ENCODE assay signal across 36 mouse cellular contexts in genomic region chr7:105272426-105272825, GRCm38 (mm10). TPM values are rescaled to one million over a fixed set of nuclear protein-coding genes. Genes with fewer than 3 reads are reported as not detected.
DNase-seq lines count a peak whose midpoint lies in the region; ATAC-seq and TF ChIP-seq lines count a peak whose summit lies in the region.
"Had no signal": no experiment of that assay in that cellular context is flagged by ENCODE, and none has a peak within 500 bp of the region (broad histone marks: within the 10 kb centered on the region; RNA-seq: fewer than 3 reads in every experiment).

No protein-coding gene starts in this region.

- no peak overlapping the region for H3K4me3 ChIP-seq in forebrain, embryonic 13.5 days
- no peak overlapping the region for H3K4me3 ChIP-seq in forebrain, embryonic 11.5 days (ENCODE audit: low read depth, low read length)
- no peak overlapping the region for H3K4me3 ChIP-seq in hindbrain, embryonic 11.5 days (ENCODE audit: low read depth, low read length)
- H3K4me3 ChIP-seq in hindbrain, embryonic 10.5 days = no peak overlapping the region
- H3K4me3 ChIP-seq in midbrain, postnatal 0 days (ENCODE audit: low read depth, low read length) = no peak overlapping the region
- no peak overlapping the region for H3K4me3 ChIP-seq in midbrain, embryonic 10.5 days
- H3K4me3 ChIP-seq: embryonic facial prominence, embryonic 12.5 days; heart, embryonic 10.5 days; heart, embryonic 15.5 days; limb, embryonic 10.5 days; limb, embryonic 15.5 days; liver, embryonic 13.5 days; megakaryocyte, embryonic 14.5 days; stomach, embryonic 15.5 days had no signal

- no peak overlapping the region for H3K4me2 ChIP-seq in forebrain, embryonic 13.5 days
- no peak overlapping the region for H3K4me2 ChIP-seq in forebrain, embryonic 11.5 days (ENCODE audit: low read depth, low read length, severe bottlenecking)
- H3K4me2 ChIP-seq in hindbrain, embryonic 11.5 days (replicated peaks; ENCODE audit: low read depth, low read length) = no peak overlapping the region
- H3K4me2 ChIP-seq in midbrain, postnatal 0 days (ENCODE audit: low read depth, low read length, poor library complexity, severe bottlenecking) = no peak overlapping the region
- H3K4me2 ChIP-seq: embryonic facial prominence, embryonic 12.5 days; heart, embryonic 15.5 days; limb, embryonic 15.5 days; liver, embryonic 13.5 days; stomach, embryonic 15.5 days had no signal

- H3K27ac ChIP-seq in forebrain, embryonic 13.5 days = no peak overlapping the region
- no peak overlapping the region for H3K27ac ChIP-seq in forebrain, embryonic 11.5 days (ENCODE audit: low read depth, low read length)
- H3K27ac ChIP-seq in hindbrain, embryonic 11.5 days (ENCODE audit: low read depth, low read length) = no peak overlapping the region
- H3K27ac ChIP-seq in hindbrain, embryonic 10.5 days = no peak overlapping the region
- H3K27ac ChIP-seq in midbrain, postnatal 0 days (ENCODE audit: low read depth, low read length) = no peak overlapping the region
- H3K27ac ChIP-seq in midbrain, embryonic 10.5 days (replicated peaks) = no peak overlapping the region
- H3K27ac ChIP-seq: embryonic facial prominence, embryonic 12.5 days; heart, embryonic 10.5 days; heart, embryonic 15.5 days; limb, embryonic 10.5 days; limb, embryonic 15.5 days; liver, embryonic 13.5 days; stomach, embryonic 15.5 days had no signal

- no peak for TF ChIP-seq CTCF in midbrain, postnatal 0 days (IDR thresholded peaks at IDR 0.05)

- no peaks in the 10 kb centered on the region for H3K4me1 ChIP-seq in forebrain, embryonic 13.5 days
- H3K4me1 ChIP-seq in forebrain, embryonic 11.5 days (replicated peaks; ENCODE audit: control insufficient read depth, insufficient read depth, low read length) = no peaks in the 10 kb centered on the region
- no peaks in the 10 kb centered on the region for H3K4me1 ChIP-seq in hindbrain, embryonic 11.5 days (replicated peaks; ENCODE audit: control insufficient read depth, insufficient read depth, low read length)
- no peaks in the 10 kb centered on the region for H3K4me1 ChIP-seq in hindbrain, embryonic 10.5 days (replicated peaks)
- no peaks in the 10 kb centered on the region for H3K4me1 ChIP-seq in midbrain, postnatal 0 days (ENCODE audit: insufficient read depth, low read length)
- H3K4me1 ChIP-seq in midbrain, embryonic 10.5 days = no peaks in the 10 kb centered on the region
- H3K4me1 ChIP-seq: embryonic facial prominence, embryonic 12.5 days; heart, embryonic 10.5 days; heart, embryonic 15.5 days; limb, embryonic 10.5 days; limb, embryonic 15.5 days; liver, embryonic 13.5 days; megakaryocyte, embryonic 14.5 days; stomach, embryonic 15.5 days had no signal

- H3K9ac ChIP-seq in forebrain, embryonic 13.5 days = no peak overlapping the region
- no peak overlapping the region for H3K9ac ChIP-seq in forebrain, embryonic 11.5 days (ENCODE audit: low read length)
- no peak overlapping the region for H3K9ac ChIP-seq in hindbrain, embryonic 11.5 days (ENCODE audit: low read depth, low read length)
- H3K9ac ChIP-seq in midbrain, postnatal 0 days (replicated peaks; ENCODE audit: low read length, poor library complexity, severe bottlenecking) = no peak overlapping the region
- H3K9ac ChIP-seq: embryonic facial prominence, embryonic 12.5 days; heart, embryonic 15.5 days; limb, embryonic 15.5 days; liver, embryonic 13.5 days; stomach, embryonic 15.5 days had no signal

- DNase-seq in forebrain, embryonic 11.5 days (ENCODE audit: low spot score) = no peak
- DNase-seq in hindbrain, embryonic 11.5 days (ENCODE audit: low spot score) = no peak
- DNase-seq in hindbrain, embryonic 10.5 days (ENCODE audit: low spot score) = no peak
- peak; percentile 24 for DNase-seq in midbrain, postnatal 0 days (ENCODE audit: low spot score)
- no peak for DNase-seq in midbrain, embryonic 10.5 days (ENCODE audit: low spot score)
- DNase-seq in right cerebral cortex, postnatal 4 days = no peak
- DNase-seq: adrenal gland, adult 8-10 months; cerebellum, adult 8-10 months; cerebellum, postnatal 25 days; gastrocnemius, postnatal 10 days; kidney, adult 9 months; kidney, postnatal 14 days; layer of hippocampus, adult 9-11 months; liver, embryonic 13.5 days; lung, adult 18-20 months; lung, postnatal 4 days; retina, postnatal 1 day; right cerebral cortex, postnatal 14 days; thymus, postnatal 14 days had no signal

- ATAC-seq in forebrain, embryonic 13.5 days = peak; percentile 51
- ATAC-seq in forebrain, embryonic 11.5 days (replicated peaks; ENCODE audit: low FRiP score) = no peak
- ATAC-seq in hindbrain, embryonic 11.5 days (ENCODE audit: low FRiP score) = 0 out of 2 replicates have a peak, but pooled peaks have one; percentile 25
- ATAC-seq in midbrain, postnatal 0 days (ENCODE audit: low FRiP score) = no peak
- ATAC-seq: intestine, postnatal 0 days; lung, postnatal 0 days had no signal

- H3K36me3 ChIP-seq in forebrain, embryonic 13.5 days (ENCODE audit: poor library complexity, severe bottlenecking) = no peaks in the 10 kb centered on the region
- no peaks in the 10 kb centered on the region for H3K36me3 ChIP-seq in forebrain, embryonic 11.5 days (ENCODE audit: control insufficient read depth, insufficient read depth, low read length)
- no peaks in the 10 kb centered on the region for H3K36me3 ChIP-seq in hindbrain, embryonic 11.5 days (ENCODE audit: control insufficient read depth, insufficient read depth, low read length)
- H3K36me3 ChIP-seq in hindbrain, embryonic 10.5 days = no peaks in the 10 kb centered on the region
- no peaks in the 10 kb centered on the region for H3K36me3 ChIP-seq in midbrain, postnatal 0 days (ENCODE audit: insufficient read depth, low read length)
- no peaks in the 10 kb centered on the region for H3K36me3 ChIP-seq in midbrain, embryonic 10.5 days
- H3K36me3 ChIP-seq: embryonic facial prominence, embryonic 12.5 days; G1E; heart, embryonic 10.5 days; heart, embryonic 15.5 days; limb, embryonic 10.5 days; limb, embryonic 15.5 days; liver, embryonic 13.5 days; stomach, embryonic 15.5 days had no signal

- H3K27me3 ChIP-seq in forebrain, embryonic 13.5 days = no peaks in the 10 kb centered on the region
- H3K27me3 ChIP-seq in forebrain, embryonic 11.5 days (ENCODE audit: control insufficient read depth, insufficient read depth, low read length) = no peaks in the 10 kb centered on the region
- no peaks in the 10 kb centered on the region for H3K27me3 ChIP-seq in hindbrain, embryonic 11.5 days (ENCODE audit: control insufficient read depth, insufficient read depth, low read length)
- H3K27me3 ChIP-seq in hindbrain, embryonic 10.5 days (ENCODE audit: insufficient read depth, poor library complexity, severe bottlenecking) = no peaks in the 10 kb centered on the region
- no peaks in the 10 kb centered on the region for H3K27me3 ChIP-seq in midbrain, postnatal 0 days (ENCODE audit: insufficient read depth, low read length)
- H3K27me3 ChIP-seq in midbrain, embryonic 10.5 days (ENCODE audit: low read depth, poor library complexity, severe bottlenecking) = no peaks in the 10 kb centered on the region
- H3K27me3 ChIP-seq: embryonic facial prominence, embryonic 12.5 days; heart, embryonic 15.5 days; limb, embryonic 15.5 days; liver, embryonic 13.5 days; megakaryocyte, embryonic 14.5 days; stomach, embryonic 15.5 days had no signal

- WGBS in forebrain, embryonic 13.5 days = 71% methylated on average over 7 of the region's 7 CpGs
- 70% methylated on average over 7 of the region's 7 CpGs for WGBS in forebrain, embryonic 11.5 days
- WGBS in hindbrain, embryonic 11.5 days = 72% methylated on average over 7 of the region's 7 CpGs
- WGBS in hindbrain, embryonic 10.5 days = 80% methylated on average over 7 of the region's 7 CpGs
- 63% methylated on average over 7 of the region's 7 CpGs for WGBS in midbrain, postnatal 0 days
- WGBS in midbrain, embryonic 10.5 days = 66% methylated on average over 7 of the region's 7 CpGs

- H3K9me3 ChIP-seq in forebrain, embryonic 13.5 days (replicated peaks) = no peaks in the 10 kb centered on the region
- H3K9me3 ChIP-seq in forebrain, embryonic 11.5 days (ENCODE audit: control insufficient read depth, low read length) = no peaks in the 10 kb centered on the region
- H3K9me3 ChIP-seq in hindbrain, embryonic 11.5 days (ENCODE audit: control insufficient read depth, low read length) = no peaks in the 10 kb centered on the region
- no peaks in the 10 kb centered on the region for H3K9me3 ChIP-seq in hindbrain, embryonic 10.5 days
- H3K9me3 ChIP-seq in midbrain, postnatal 0 days (ENCODE audit: low read length) = no peaks in the 10 kb centered on the region
- H3K9me3 ChIP-seq in midbrain, embryonic 10.5 days (replicated peaks) = no peaks in the 10 kb centered on the region
- H3K9me3 ChIP-seq: embryonic facial prominence, embryonic 12.5 days; G1E; heart, embryonic 10.5 days; heart, embryonic 15.5 days; limb, embryonic 10.5 days; limb, embryonic 15.5 days; megakaryocyte, embryonic 14.5 days; stomach, embryonic 15.5 days had no signal

RNA-seq across cellular contexts. Expression of gene Olfr688, which starts 15.5 kb away (rescaled TPM):
- not detected in 2 replicates for polyA plus RNA-seq in forebrain, embryonic 13.5 days (2015; fragmentation: Nextera tagmentation; extraction: Ambion mirVana)
- not detected in 2 replicates for polyA plus RNA-seq in forebrain, embryonic 11.5 days (2014; fragmentation: Nextera tagmentation; extraction: Ambion mirVana)
- not detected in 2 replicates for polyA plus RNA-seq in hindbrain, embryonic 11.5 days (2014; fragmentation: Nextera tagmentation; extraction: Ambion mirVana)
- not detected in 2 replicates for polyA plus RNA-seq in hindbrain, embryonic 10.5 days (2016; fragmentation: Nextera tagmentation; extraction: Ambion mirVana)
- total RNA-seq in midbrain, postnatal 0 days (2014; rRNA removed) = not detected in 2 replicates
- not detected in 2 replicates for polyA plus RNA-seq in midbrain, postnatal 0 days (2015; fragmentation: Nextera tagmentation; extraction: Ambion mirVana)
- not detected in 2 replicates for polyA plus RNA-seq in midbrain, embryonic 10.5 days (2016; fragmentation: Nextera tagmentation; extraction: Ambion mirVana)
- total RNA-seq: adrenal gland, adult 8-10 months; adrenal gland, postnatal 4 days; G1E; gastrocnemius, postnatal 10 days; heart, postnatal 25 days; left cerebral cortex, postnatal 10 days had no signal
- polyA plus RNA-seq: embryonic facial prominence, embryonic 12.5 days; G1E; gonadal fat pad, adult 2 months; heart, embryonic 10.5 days; heart, embryonic 15.5 days; intestine, postnatal 0 days; limb, embryonic 10.5 days; limb, embryonic 15.5 days; liver, embryonic 13.5 days; lung, postnatal 0 days; neural tube, embryonic 14.5 days; stomach, embryonic 15.5 days; urinary bladder, adult 2 months had no signal

RNA-seq across cellular contexts. Expression of gene Olfr689, which starts 38.5 kb away (rescaled TPM):
- not detected in 2 replicates for polyA plus RNA-seq in forebrain, embryonic 13.5 days (2015; fragmentation: Nextera tagmentation; extraction: Ambion mirVana)
- polyA plus RNA-seq in forebrain, embryonic 11.5 days (2014; fragmentation: Nextera tagmentation; extraction: Ambion mirVana) = not detected in 2 replicates
- polyA plus RNA-seq in hindbrain, embryonic 11.5 days (2014; fragmentation: Nextera tagmentation; extraction: Ambion mirVana) = not detected in 2 replicates
- not detected in 2 replicates for polyA plus RNA-seq in hindbrain, embryonic 10.5 days (2016; fragmentation: Nextera tagmentation; extraction: Ambion mirVana)
- not detected in 2 replicates for total RNA-seq in midbrain, postnatal 0 days (2014; rRNA removed)
- polyA plus RNA-seq in midbrain, postnatal 0 days (2015; fragmentation: Nextera tagmentation; extraction: Ambion mirVana) = 0.05 TPM in 1 of 2 replicates, not detected in the other
- 0.02 TPM in 1 of 2 replicates, not detected in the other for polyA plus RNA-seq in midbrain, embryonic 10.5 days (2016; fragmentation: Nextera tagmentation; extraction: Ambion mirVana)
- total RNA-seq: adrenal gland, adult 8-10 months; adrenal gland, postnatal 4 days; gastrocnemius, postnatal 10 days; heart, postnatal 25 days; left cerebral cortex, postnatal 10 days had no signal
- polyA plus RNA-seq: embryonic facial prominence, embryonic 12.5 days; G1E; gonadal fat pad, adult 2 months; heart, embryonic 10.5 days; heart, embryonic 15.5 days; intestine, postnatal 0 days; limb, embryonic 10.5 days; limb, embryonic 15.5 days; liver, embryonic 13.5 days; lung, postnatal 0 days; neural tube, embryonic 14.5 days; stomach, embryonic 15.5 days; urinary bladder, adult 2 months had no signal

Comparison
In these comparisons a context has a peak if more than half of its experiments do, and no peak if none do; other contexts are left out.
1. ATAC-seq: peak in forebrain, embryonic 13.5 days (single experiment) and hindbrain, embryonic 11.5 days (single experiment); none in forebrain, embryonic 11.5 days (single experiment) and midbrain, postnatal 0 days (single experiment).